Mouse (Mus musculus) heart, embryonic 10.5 days (tissue): Measurements from ENCODE around the gene Pacs2. TPM values are rescaled to one million over a fixed set of nuclear protein-coding genes. Genes with fewer than 3 reads are reported as not detected.

ENCODE experiments used
- DNase-seq: peaks from one replicate; pipeline ENCODE4 v3.0.0-alpha.2; 2017; ENCODE audit warnings: low spot score
- H3K27ac ChIP-seq: fragments of 300-500 bp; sonication (generic); 2 replicates; pipeline ENCODE4 v1.5.1; 2016; ENCODE audit warnings: mild to moderate bottlenecking
- H3K27me3 ChIP-seq: fragments of 300-500 bp; sonication (generic); 2 replicates; pipeline ENCODE4 v1.6.1; 2016; ENCODE audit warnings: mild to moderate bottlenecking; ENCODE audit not compliant: poor library complexity, insufficient read depth, severe bottlenecking
- H3K36me3 ChIP-seq: fragments of 300-500 bp; sonication (generic); 2 replicates; pipeline ENCODE4 v1.6.1; 2016; ENCODE audit warnings: mild to moderate bottlenecking, moderate library complexity
- H3K4me1 ChIP-seq: fragments of 300-500 bp; sonication (generic); 2 replicates; pipeline ENCODE4 v1.6.1; 2016; ENCODE audit warnings: mild to moderate bottlenecking
- H3K4me3 ChIP-seq: fragments of 300-500 bp; sonication (generic); 2 replicates; pipeline ENCODE4 v1.5.1; 2016; ENCODE audit warnings: mild to moderate bottlenecking, moderate library complexity
- H3K9me3 ChIP-seq: fragments of 300-500 bp; sonication (generic); 2 replicates; pipeline ENCODE4 v1.6.1; 2016; ENCODE audit warnings: mild to moderate bottlenecking, moderate library complexity
- WGBS: fragments of 180-500 bp; shearing (Covaris S2); methylation state at CpG from one replicate; pipeline ENCODE4 v1.1.7; 2016; 5-methylcytosine and 5-hydroxymethylcytosine counted together
- polyA plus RNA-seq: library from polyadenylated mRNA; unstranded; fragments of >200 nt; fragmentation: Nextera tagmentation; extraction: Ambion mirVana; gene quantifications from 2 replicates; pipeline ENCODE4 v1.2.1, GENCODE M21; 2016

Gene Pacs2
- polyA plus RNA-seq: 11.7 TPM in 2 replicates

- H3K4me3 ChIP-seq: peak within 1 kb of the TSS; percentile 80
- H3K9me3 ChIP-seq: no peaks in the 10 kb centered on the region
- H3K27ac ChIP-seq: peak within 1 kb of the TSS; percentile 94
- DNase-seq: peak; percentile 92
- H3K36me3 ChIP-seq: 0 out of 2 replicates have a peak, but pooled peaks cover 3% of the 10 kb centered on the region
- 10% methylated on average over 82 of the region's 85 CpGs for WGBS
- H3K27me3 ChIP-seq: no peaks in the 10 kb centered on the region
- H3K4me1 ChIP-seq: peaks cover 45% of the 10 kb centered on the region
These were observed at the start of gene Pacs2 for GRCm38 (mm10) chr12:113013604-113014558. Pacs2 (plus strand) TSS chr12:113014508.

- H3K36me3 ChIP-seq: peaks cover 99% of the 10 kb centered on the region
- DNase-seq: no peak
- H3K27ac ChIP-seq: no peak overlapping the region
- 91% methylated on average over 13 of the region's 13 CpGs for WGBS
- no peaks in the 10 kb centered on the region for H3K9me3 ChIP-seq
- H3K4me3 ChIP-seq: no peak overlapping the region
- no peaks in the 10 kb centered on the region for H3K4me1 ChIP-seq
- H3K27me3 ChIP-seq: no peaks in the 10 kb centered on the region
These were observed 48.5 kb upstream of the Pacs2 start for GRCm38 (mm10) chr12:112965783-112966182.

DNA sequence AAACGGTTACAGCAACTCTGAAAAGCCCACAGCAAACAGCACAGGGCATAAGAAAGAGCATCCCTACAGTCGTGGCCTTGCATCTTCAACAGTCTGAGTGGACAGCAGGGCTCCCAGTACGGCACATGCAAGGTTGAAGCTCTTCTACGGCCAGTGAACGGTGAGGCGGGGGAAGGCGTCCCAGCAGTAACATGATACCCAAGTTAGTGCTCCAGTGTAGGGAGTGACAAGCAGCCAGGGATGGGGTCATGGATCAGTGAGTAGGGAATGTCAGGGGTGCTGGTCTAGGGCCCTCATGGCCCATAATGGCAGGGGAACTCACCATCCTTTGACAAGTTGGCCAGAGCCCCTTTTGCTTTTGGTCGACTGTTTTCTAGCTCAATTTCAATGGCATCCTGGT, 45.4 kb upstream of the Pacs2 start:
- no peaks in the 10 kb centered on the region for H3K4me1 ChIP-seq
- no peaks in the 10 kb centered on the region for H3K9me3 ChIP-seq
- WGBS: 71% methylated on average over 8 of the region's 8 CpGs
- no peak overlapping the region for H3K4me3 ChIP-seq
- H3K36me3 ChIP-seq: peaks cover 98% of the 10 kb centered on the region
- H3K27me3 ChIP-seq: no peaks in the 10 kb centered on the region
- H3K27ac ChIP-seq: no peak overlapping the region
- no peak for DNase-seq

DNA sequence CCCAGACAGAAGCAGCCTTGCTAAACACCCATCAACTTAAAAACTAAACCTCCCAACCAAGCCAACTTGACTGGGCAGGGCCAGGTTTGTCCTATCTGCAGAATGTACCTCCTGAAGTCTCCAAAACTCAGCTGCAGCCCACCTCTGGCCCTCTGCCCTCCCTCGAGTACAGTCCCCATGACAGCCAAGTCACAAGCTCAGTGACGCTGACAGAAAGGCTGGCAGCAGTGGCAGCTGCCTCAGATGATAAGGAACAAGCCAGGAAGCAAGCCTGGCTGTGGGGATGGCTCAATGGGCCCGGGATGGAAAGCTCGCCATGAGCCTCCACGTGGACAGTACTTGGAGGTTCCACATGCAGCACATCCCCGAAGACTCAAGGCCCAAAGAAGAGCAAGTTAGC, 44.7 kb upstream of the Pacs2 start:
- Histone ChIP-seq H3K4me3 (no peak overlapping the region), H3K9me3 (no peaks in the 10 kb centered on the region), H3K27me3 (no peaks in the 10 kb centered on the region), H3K4me1 (no peaks in the 10 kb centered on the region), H3K27ac (no peak overlapping the region), H3K36me3 (peaks cover 98% of the 10 kb centered on the region)
- 71% methylated on average over 6 of the region's 6 CpGs for WGBS
- DNase-seq: no peak

GRCm38 (mm10) chr12:112974736-112975135, 39.6 kb upstream of the Pacs2 start:
- DNase-seq: no peak
- Histone ChIP-seq H3K4me1 (peaks cover 26% of the 10 kb centered on the region), H3K36me3 (peaks cover 75% of the 10 kb centered on the region), H3K9me3 (no peaks in the 10 kb centered on the region), H3K4me3 (no peak overlapping the region), H3K27me3 (no peaks in the 10 kb centered on the region), H3K27ac (no peak overlapping the region)
- 91% methylated on average over 9 of the region's 9 CpGs for WGBS

DNA sequence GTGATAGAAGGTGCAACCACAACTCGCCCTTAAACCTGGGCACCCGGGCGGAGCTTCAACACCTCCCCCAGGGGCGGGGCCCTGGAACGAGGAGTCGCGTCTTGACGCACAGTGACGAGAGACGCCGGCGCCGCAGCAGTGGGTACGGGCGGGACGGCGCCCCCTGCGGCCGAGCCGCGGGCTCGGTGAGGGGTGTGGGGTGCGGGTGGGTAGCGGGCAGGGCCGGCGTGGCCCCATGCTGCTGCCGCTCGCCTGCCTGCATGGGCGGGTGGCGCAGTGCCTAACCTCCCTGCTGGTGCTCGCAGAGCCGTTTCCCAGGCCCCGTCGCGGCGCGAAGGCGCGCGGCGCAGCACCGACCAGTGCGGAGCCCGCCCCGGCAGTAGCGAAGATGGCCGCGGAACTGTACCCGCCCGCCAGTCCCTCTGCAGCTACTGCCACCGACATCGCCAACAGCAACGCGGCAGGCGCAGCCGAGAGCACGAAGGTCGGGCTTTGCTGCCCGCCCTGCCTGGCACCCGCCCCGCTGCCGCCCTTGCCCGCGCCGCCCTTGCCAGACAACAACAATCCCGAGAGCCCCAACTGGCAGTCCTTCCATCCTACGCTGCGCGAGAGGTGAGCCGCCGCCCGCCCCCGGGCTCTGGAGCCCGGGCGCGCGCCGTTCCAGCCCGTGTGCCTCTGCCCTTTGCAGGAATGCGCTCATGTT, 37.8 kb upstream of the Pacs2 start, which contains the start of gene Btbd6:
Btbd6 (plus strand) TSS at position 112 of the 703 bp plus-strand sequence.
- peaks cover 76% of the 10 kb centered on the region for H3K36me3 ChIP-seq
- peak within 1 kb of the TSS; percentile 94 for H3K27ac ChIP-seq
- peak; percentile 93 for DNase-seq
- WGBS: under 1% methylated on average over 80 of the region's 80 CpGs
- peaks cover 26% of the 10 kb centered on the region for H3K4me1 ChIP-seq
- H3K27me3 ChIP-seq: no peaks in the 10 kb centered on the region
- no peaks in the 10 kb centered on the region for H3K9me3 ChIP-seq
- peak within 1 kb of the TSS; percentile 79 for H3K4me3 ChIP-seq

DNA sequence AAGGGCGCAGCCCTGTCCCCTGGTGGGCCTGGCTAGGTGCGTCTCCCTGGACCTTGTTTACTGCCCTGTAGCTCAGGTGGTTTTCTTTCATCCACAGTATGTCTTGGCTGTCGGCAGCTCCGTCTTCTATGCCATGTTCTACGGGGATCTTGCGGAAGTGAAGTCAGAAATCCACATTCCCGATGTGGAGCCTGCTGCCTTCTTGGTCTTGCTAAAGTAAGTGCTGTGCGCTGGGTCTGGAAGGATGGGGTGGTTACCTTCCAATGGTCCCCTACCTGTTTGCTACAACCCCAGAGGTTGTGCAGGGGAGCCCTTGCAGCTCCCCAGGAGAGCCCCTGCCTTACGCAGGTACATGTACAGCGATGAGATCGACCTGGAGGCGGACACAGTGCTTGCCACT, 37.2 kb upstream of the Pacs2 start:
- no peaks in the 10 kb centered on the region for H3K9me3 ChIP-seq
- H3K4me3 ChIP-seq: peak overlapping the region; percentile 79
- DNase-seq: no peak
- peaks cover 26% of the 10 kb centered on the region for H3K4me1 ChIP-seq
- no peaks in the 10 kb centered on the region for H3K27me3 ChIP-seq
- H3K36me3 ChIP-seq: peaks cover 76% of the 10 kb centered on the region
- 44% methylated on average over 12 of the region's 12 CpGs for WGBS
- peak overlapping the region; percentile 94 for H3K27ac ChIP-seq

DNA sequence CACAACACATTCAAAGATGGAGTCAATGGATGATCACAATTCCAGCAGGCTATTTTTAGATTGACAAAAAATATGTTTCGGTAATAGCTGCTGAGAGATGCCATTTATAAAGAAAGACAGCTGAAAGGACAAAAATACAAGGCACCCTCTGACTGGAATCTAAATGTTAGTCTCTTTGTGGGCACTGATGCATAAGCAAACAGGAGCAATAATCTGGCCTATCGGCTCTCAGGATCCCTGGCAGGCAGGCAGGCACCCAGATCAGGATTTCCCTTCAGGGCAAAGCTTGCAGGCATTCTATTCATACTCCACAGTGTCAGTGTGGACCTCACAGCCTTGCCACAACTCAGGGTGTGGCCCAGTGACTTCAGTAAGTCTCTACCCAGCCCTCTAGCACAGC, 32.3 kb upstream of the Pacs2 start:
- H3K27ac ChIP-seq: no peak overlapping the region
- 84% methylated on average over 2 of the region's 2 CpGs for WGBS
- DNase-seq: no peak
- H3K9me3 ChIP-seq: no peaks in the 10 kb centered on the region
- H3K36me3 ChIP-seq: peaks cover 91% of the 10 kb centered on the region
- peaks cover 14% of the 10 kb centered on the region for H3K4me1 ChIP-seq
- no peak overlapping the region for H3K4me3 ChIP-seq
- H3K27me3 ChIP-seq: no peaks in the 10 kb centered on the region

GRCm38 (mm10) chr12:112985346-112985745, 29.0 kb upstream of the Pacs2 start:
- no peak for DNase-seq
- 89% methylated on average over 6 of the region's 6 CpGs for WGBS
- no peak overlapping the region for H3K27ac ChIP-seq
- H3K36me3 ChIP-seq: peaks cover 69% of the 10 kb centered on the region
- no peaks in the 10 kb centered on the region for H3K27me3 ChIP-seq
- peaks cover 4% of the 10 kb centered on the region; the same call in 1 of the 2 replicates for H3K4me1 ChIP-seq
- no peaks in the 10 kb centered on the region for H3K9me3 ChIP-seq
- H3K4me3 ChIP-seq: no peak overlapping the region

DNA sequence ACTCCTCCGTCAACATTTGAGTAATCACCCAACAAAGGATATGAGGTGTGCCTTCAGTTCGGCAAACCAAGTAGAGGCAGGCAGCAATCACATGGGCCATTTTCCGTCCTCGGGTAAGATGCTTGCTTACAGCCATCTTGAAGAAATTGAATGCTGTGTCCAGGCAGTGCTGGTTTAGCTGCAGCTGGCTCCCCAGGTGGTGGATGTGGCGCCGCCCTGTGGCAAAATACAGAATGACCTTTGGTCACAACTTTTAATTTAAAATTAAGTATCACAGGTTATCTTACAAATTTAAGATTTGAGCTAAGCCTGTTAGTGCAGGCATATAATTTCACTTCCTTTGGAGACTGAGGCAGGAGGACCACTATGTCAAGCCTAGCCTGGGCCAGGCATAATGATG, 26.4 kb upstream of the Pacs2 start:
- H3K9me3 ChIP-seq: no peaks in the 10 kb centered on the region
- H3K4me3 ChIP-seq: no peak overlapping the region
- WGBS: 68% methylated on average over 6 of the region's 6 CpGs
- no peaks in the 10 kb centered on the region for H3K27me3 ChIP-seq
- DNase-seq: no peak
- peaks cover 63% of the 10 kb centered on the region for H3K36me3 ChIP-seq
- H3K4me1 ChIP-seq: peaks cover 4% of the 10 kb centered on the region; the same call in 1 of the 2 replicates
- H3K27ac ChIP-seq: no peak overlapping the region

DNA sequence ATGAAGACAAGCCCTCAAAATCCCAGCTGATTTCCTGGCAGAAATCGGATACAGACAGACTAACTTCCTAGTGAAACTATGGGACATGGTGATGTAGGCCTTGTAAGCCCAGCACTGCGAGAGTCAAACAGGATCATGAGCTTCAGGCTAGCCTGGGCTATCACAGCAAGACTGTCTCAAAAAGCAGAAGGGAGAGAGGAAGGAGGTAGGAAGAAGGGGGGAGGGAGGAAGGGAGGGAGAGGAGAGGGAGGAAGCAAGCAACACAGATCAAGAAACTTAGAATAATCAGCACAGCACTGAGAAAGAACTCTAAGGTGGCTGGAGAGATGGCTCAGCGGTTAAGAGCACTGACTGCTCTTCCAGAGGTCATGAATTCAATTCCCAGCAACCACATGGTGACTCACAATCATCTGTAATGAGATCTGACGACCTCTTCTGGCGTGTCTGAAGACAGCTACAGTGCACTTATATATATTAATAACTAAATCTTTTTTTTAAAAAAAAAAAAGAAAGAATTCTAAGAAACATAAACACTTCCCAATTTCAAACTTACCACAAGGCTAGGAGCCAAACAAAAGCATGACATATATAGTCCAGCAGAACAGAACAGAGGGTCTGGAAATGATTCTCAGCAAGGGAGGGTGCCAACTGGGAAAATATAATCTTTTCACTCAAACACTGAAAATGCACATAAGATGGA, 23.5 kb upstream of the Pacs2 start:
- no peak for DNase-seq
- H3K36me3 ChIP-seq: peaks cover 50% of the 10 kb centered on the region
- H3K4me1 ChIP-seq: peaks cover 8% of the 10 kb centered on the region; the same call in 1 of the 2 replicates
- no peak overlapping the region for H3K4me3 ChIP-seq
- 89% methylated on average over 5 of the region's 5 CpGs for WGBS
- H3K9me3 ChIP-seq: no peaks in the 10 kb centered on the region
- H3K27ac ChIP-seq: no peak overlapping the region
- no peaks in the 10 kb centered on the region for H3K27me3 ChIP-seq

- DNase-seq: no peak
- peaks cover 8% of the 10 kb centered on the region; the same call in 1 of the 2 replicates for H3K4me1 ChIP-seq
- H3K27me3 ChIP-seq: no peaks in the 10 kb centered on the region
- H3K4me3 ChIP-seq: no peak overlapping the region
- peaks cover 45% of the 10 kb centered on the region for H3K36me3 ChIP-seq
- no peaks in the 10 kb centered on the region for H3K9me3 ChIP-seq
- 76% methylated on average over 2 of the region's 2 CpGs for WGBS
- no peak overlapping the region for H3K27ac ChIP-seq
These were observed 22.9 kb upstream of the Pacs2 start for GRCm38 (mm10) chr12:112991444-112991843.
